Mouse (Mus musculus) intestine, embryonic 14.5 days (tissue): ENCODE measurements around the gene Apex2. TPM values are rescaled to one million over a fixed set of nuclear protein-coding genes. Genes with fewer than 3 reads are reported as not detected.

ENCODE experiments used
- ATAC-seq: fragments of 200-750 bp; cut with Nextera tagmentation; replicated peaks from 2 replicates; pipeline ENCODE4 v1.8.0; 2017; ENCODE audit warnings: low read depth, moderate number of reproducible peaks, moderate TSS enrichment, moderate library complexity; ENCODE audit not compliant: low FRiP score, low TSS enrichment
- DNase-seq: peaks from one replicate; pipeline ENCODE4 v3.0.0-alpha.2; 2018; ENCODE audit warnings: low spot score
- H3K27ac ChIP-seq: fragments of 300-500 bp; sonication (generic); 2 replicates; pipeline ENCODE4 v1.5.1; 2014; ENCODE audit warnings: low read depth, mild to moderate bottlenecking, control low read depth
- H3K27me3 ChIP-seq: fragments of 300-500 bp; sonication (generic); replicated peaks from 2 replicates; pipeline ENCODE4 v1.6.1; 2014; ENCODE audit warnings: low read length, control low read depth; ENCODE audit not compliant: control insufficient read depth, insufficient read depth
- H3K36me3 ChIP-seq: fragments of 300-500 bp; sonication (generic); 2 replicates; pipeline ENCODE4 v1.6.1; 2014; ENCODE audit warnings: low read length, control low read depth; ENCODE audit not compliant: control insufficient read depth, insufficient read depth
- H3K4me1 ChIP-seq: fragments of 300-500 bp; sonication (generic); replicated peaks from 2 replicates; pipeline ENCODE4 v1.6.1; 2014; ENCODE audit warnings: low read length, control low read depth, mixed read lengths; ENCODE audit not compliant: control insufficient read depth, insufficient read depth
- H3K4me2 ChIP-seq: fragments of 300-500 bp; sonication (generic); 2 replicates; pipeline ENCODE4 v1.6.1; 2014; ENCODE audit warnings: low read length
- H3K4me3 ChIP-seq: fragments of 300-500 bp; sonication (generic); 2 replicates; pipeline ENCODE4 v1.5.1; 2014; ENCODE audit warnings: low read depth, low read length, control low read depth, mixed read lengths
- H3K9ac ChIP-seq: fragments of 300-500 bp; sonication (generic); 2 replicates; pipeline ENCODE4 v1.6.1; 2014; ENCODE audit warnings: mild to moderate bottlenecking, low read length
- H3K9me3 ChIP-seq: fragments of 300-500 bp; sonication (generic); 2 replicates; pipeline ENCODE4 v1.6.1; 2016; ENCODE audit warnings: low read length, control low read depth; ENCODE audit not compliant: control insufficient read depth
- WGBS: fragments of 180-500 bp; shearing (Covaris S2); extraction: QIAGEN DNeasy Blood & Tissue Kit; methylation state at CpG from one replicate; pipeline ENCODE4 v1.1.7; 2014; 5-methylcytosine and 5-hydroxymethylcytosine counted together
- microRNA-seq: library from miRNA; unstranded; fragments of <30 nt; microRNA quantifications from one replicate; pipeline ENCODE4, GENCODE M21; 2016
- polyA plus RNA-seq: library from polyadenylated mRNA; unstranded; fragments of >200 nt; fragmentation: Nextera tagmentation; extraction: Ambion mirVana; gene quantifications from 2 replicates; pipeline ENCODE4 v1.2.1, GENCODE M21; 2014

The Apex2 gene
- polyA plus RNA-seq, 1 experiment from 2014 or later, result 16.0 TPM

DNA sequence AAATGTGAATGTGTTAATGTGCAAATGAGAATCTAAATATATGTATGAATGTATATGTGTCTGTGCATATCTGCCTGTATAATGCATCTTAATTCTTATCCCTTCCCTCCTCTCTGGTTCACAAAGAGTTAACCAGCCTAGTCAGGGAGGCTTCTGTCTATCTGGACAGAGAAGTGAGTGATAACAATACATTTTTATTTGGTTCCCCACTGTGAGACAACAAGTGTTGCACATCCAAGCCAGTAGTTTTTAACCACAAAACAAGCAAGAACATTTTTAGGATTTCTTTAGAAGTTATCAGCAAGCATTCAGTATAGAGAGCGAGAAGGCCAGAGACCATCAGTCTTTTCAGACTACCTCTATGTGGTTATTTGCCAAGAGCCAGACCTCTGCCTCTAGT, 118.3 kb downstream of the Apex2 start:
- DNase-seq, result no peak
- WGBS, result 86% methylated on average over 1 of the region's 1 CpGs

More for the DNA sequence above, 118.3 kb downstream of the Apex2 start:
- H3K4me1 ChIP-seq, result no peaks in the 10 kb centered on the region
- no peak overlapping the region for H3K27ac ChIP-seq
- ATAC-seq, result no peak
- no peak overlapping the region for H3K9ac ChIP-seq
- no peaks in the 10 kb centered on the region for H3K9me3 ChIP-seq
- H3K36me3 ChIP-seq, result no peaks in the 10 kb centered on the region
- H3K27me3 ChIP-seq, result no peaks in the 10 kb centered on the region
- no peak overlapping the region for H3K4me3 ChIP-seq
- H3K4me2 ChIP-seq, result no peak overlapping the region

Small RNAs within 50 kb of the gene (microRNA-seq; reads per million reads assigned to microRNA genes)
- gene Mir3620, result not detected

Other genes with a start within 250 kb of the Apex2 start
- 33.9 and 37.5 TPM in 2 replicates for gene Tmem29, start 130.7 kb downstream of the Apex2 start, polyA plus RNA-seq
- 21.0 and 34.4 TPM in 2 replicates for gene Alas2, start 42.5 kb downstream of the Apex2 start, polyA plus RNA-seq
- gene Pfkfb1, start 1.6 kb downstream of the Apex2 start, polyA plus RNA-seq, result 8.7 and 8.9 TPM in 2 replicates
- 25.8 and 26.1 TPM in 2 replicates for gene Tro, start 67.7 kb upstream of the Apex2 start, polyA plus RNA-seq
- 458 and 513 TPM in 2 replicates for gene Maged2, start 224.5 kb upstream of the Apex2 start, polyA plus RNA-seq